Mouse (Mus musculus) left cerebral cortex, postnatal 36 days (tissue): ENCODE results near the gene Tgfbr1. TPM values are rescaled to one million over a fixed set of nuclear protein-coding genes. Genes with fewer than 3 reads are reported as not detected.

Experiments used
- DNase-seq, 2 experiments: peaks; one replicate each; pipeline ENCODE4 v3.0.0; 2021 to 2022; ENCODE audit warnings: low spot score in 2 of 2, mixed read lengths in 1 of 2
- intact Hi-C: fragments of 180-260 bp; cut with DNase I; formaldehyde crosslinking; loops from one replicate; pipeline ENCODE4 v1.15.1; 2025
- total RNA-seq, 2 experiments: library from RNA; stranded (reverse); gene quantifications; 2 replicates each; pipeline ENCODE4 v1.2.3; 2021

Tgfbr1 gene
- 10 to 100 TPM; 18.9 to 20.2 TPM for total RNA-seq

DNA sequence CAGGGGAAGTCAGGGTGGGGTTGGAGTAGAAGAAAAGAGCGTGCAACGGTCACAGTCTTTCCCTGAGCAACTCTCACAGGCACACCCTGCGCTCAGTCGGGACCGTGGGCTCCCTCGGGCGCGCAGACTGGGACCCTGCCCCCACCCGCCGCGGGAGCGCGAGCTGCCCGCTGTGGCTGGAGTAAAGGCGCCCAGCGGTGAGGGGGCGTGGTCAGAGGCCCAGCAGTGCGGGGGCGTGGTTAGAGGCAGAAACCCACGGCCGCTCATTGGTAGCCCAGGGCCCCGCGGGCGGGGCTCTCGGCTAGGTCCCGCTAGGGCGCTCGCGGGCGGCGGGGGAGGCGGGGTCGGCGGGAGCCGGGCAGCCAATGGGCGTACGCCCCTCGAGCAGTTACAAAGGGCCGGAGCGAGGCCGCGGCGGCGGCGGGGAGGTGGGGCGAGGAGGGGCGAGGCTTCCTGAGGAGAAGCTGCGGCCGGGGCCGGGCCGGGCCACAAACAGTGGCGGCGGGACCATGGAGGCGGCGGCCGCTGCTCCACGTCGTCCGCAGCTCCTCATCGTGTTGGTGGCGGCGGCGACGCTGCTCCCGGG, at the start of gene Tgfbr1:
Tgfbr1 (plus strand) TSS at position 420 of the 586 bp plus-strand sequence.
- peak; percentile 91 to 93 for DNase-seq
- intact Hi-C loops = loop anchor here (2.0 kb wide), 1 partner anchor 102 kb away; no protein-coding TSS in a partner anchor

DNA sequence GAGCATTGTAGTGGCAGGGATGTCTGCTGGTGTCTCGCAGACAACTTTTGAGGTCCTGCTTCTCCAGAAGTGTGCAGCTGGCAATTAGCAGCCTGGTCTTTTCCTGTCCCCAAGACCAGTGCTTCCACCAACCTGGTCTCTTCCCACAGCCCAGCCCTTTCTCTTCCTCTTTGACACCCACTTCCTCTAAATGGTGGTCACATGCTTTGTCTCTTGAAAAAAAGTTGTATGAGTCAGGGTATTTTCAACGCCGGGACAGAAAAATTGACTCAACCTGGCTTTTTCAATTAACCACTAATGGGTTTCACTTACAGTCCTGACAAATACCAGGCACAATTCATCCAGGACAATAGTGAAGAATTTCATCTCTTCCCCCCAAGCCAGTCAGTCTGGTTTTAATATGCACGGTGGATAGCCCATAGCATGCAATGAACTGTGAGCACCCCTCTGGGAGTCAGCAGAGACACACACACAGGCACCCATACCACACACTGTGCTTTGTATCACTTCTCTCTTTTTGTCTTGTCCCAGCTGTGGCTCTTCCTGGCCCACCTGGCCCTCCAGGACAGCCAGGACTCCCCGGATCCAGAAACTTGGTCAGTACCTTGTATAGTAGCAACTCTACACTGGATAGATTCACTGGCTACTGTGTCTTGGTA, 49.6 kb upstream of the Tgfbr1 start:
- intact Hi-C loops = no loop called here
- DNase-seq = no peak

DNA sequence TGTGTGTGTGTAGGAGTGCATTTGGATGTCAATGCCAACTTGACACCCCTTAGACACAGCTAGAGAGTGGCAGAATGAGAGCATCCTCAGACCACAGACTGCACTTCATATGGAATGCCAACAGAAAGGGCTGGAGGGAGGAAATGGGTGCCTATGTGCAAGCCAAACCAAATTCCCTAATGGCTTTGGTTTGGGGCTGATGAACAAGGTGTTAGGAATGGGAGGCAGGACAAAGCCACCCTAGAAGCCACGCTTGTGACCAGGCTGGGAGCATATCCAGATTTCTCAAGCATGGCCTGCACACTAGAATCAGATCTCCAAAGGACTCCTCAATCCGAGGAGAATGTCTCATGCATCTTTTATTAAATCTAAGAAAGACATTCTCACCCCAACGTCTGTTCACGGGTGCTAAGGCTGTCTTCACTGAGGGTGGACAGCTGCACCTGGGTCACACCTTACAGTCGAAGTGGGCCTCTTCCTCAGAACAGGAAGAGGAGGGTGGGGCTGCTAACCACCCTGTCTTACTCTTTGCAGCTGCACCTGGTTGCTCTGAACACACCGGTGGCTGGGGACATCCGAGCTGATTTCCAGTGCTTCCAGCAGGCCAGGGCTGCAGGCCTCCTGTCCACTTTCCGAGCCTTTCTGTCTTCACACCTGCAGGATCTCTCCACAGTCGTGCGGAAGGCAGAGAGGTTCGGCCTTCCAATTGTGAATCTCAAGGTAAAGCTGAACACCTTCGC, 43.0 kb upstream of the Tgfbr1 start:
- intact Hi-C loops = no loop called here

GRCm38 (mm10) chr4:47310812-47311211, 42.2 kb upstream of the Tgfbr1 start:
- no peak for DNase-seq
- intact Hi-C loops = no loop called here

More for the DNA sequence above, 43.0 kb upstream of the Tgfbr1 start:
- DNase-seq = no peak

- intact Hi-C loops = no loop called here
- DNase-seq = no peak
Measured at GRCm38 (mm10) chr4:47311467-47311866, 41.6 kb upstream of the Tgfbr1 start.

DNA sequence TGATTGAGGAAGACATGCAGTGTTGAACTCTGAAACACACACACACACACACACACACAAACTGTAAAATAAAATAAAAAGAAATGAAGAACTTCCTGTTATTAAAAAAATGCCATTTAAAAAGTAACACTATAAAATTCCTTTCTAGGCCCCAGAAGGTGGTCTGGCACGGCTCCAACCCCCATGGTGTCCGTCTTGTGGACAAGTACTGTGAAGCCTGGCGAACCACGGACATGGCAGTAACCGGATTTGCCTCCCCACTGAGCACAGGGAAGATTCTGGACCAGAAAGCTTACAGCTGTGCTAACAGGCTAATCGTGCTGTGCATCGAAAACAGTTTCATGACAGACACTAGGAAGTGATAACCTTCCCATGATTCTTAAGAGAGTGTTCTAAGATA, 41.1 kb upstream of the Tgfbr1 start:
- intact Hi-C loops = no loop called here
- no peak for DNase-seq

DNA sequence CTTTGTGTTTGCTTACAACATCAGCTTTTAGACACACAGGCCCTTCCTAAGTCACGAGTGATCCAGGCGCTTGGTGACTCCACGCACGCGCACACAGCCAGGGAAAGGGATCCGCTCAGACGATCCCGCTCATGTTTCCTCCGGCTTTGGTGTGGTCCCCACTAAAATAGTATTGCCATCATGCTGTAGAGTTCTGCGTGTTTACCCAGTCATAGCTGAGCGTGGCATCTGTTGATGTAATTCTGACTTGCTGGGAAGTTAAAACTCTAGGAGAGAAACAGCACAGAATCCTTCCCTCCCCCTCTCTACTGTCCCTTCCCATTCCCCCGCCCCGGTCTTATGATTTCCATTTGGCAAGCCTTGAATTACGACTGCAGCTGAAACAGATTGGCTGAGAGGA, 40.3 kb upstream of the Tgfbr1 start:
- DNase-seq = peak; percentile 63 to 65

DNA sequence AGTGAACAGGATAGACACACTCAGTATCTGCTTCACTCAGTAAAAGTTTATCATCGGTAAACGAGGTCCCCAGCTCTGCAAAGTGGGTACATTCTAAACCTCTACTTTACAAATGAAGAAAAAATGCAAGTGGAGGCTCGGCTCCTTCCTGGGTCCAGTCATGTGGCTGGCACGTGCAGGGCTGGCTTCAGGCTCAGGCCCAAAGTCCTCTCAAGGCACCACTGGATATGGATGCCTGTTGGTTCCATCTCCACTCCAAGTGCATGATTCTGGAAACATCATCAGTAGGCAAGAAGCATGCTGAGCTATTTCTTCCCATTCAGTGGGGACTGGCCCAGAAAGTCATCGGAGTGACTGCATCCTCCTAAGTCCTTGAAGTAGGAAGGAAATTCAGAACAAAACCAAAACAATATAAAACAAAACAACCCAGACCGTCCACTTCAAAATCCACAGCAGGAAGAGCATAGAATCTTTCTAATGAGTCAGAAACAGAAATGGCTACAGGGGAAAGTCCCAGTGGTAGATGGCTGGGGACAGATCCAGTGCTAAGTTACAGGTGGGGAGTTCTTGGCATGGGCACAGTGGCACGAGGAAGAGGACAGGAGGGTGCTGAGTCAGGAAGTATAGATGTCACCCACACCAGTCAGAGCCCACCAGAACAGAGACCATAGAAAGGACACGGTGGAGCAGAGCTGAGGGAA, 39.2 kb upstream of the Tgfbr1 start:
- intact Hi-C loops = no loop called here
- no peak for DNase-seq

More for the DNA sequence above, 40.3 kb upstream of the Tgfbr1 start:
- intact Hi-C loops = no loop called here

- no peak for DNase-seq
- intact Hi-C loops = no loop called here
Measured at GRCm38 (mm10) chr4:47315458-47315857, 37.6 kb upstream of the Tgfbr1 start.

- DNase-seq = no peak
- intact Hi-C loops = no loop called here
Measured at GRCm38 (mm10) chr4:47316432-47316831, 36.6 kb upstream of the Tgfbr1 start.

DNA sequence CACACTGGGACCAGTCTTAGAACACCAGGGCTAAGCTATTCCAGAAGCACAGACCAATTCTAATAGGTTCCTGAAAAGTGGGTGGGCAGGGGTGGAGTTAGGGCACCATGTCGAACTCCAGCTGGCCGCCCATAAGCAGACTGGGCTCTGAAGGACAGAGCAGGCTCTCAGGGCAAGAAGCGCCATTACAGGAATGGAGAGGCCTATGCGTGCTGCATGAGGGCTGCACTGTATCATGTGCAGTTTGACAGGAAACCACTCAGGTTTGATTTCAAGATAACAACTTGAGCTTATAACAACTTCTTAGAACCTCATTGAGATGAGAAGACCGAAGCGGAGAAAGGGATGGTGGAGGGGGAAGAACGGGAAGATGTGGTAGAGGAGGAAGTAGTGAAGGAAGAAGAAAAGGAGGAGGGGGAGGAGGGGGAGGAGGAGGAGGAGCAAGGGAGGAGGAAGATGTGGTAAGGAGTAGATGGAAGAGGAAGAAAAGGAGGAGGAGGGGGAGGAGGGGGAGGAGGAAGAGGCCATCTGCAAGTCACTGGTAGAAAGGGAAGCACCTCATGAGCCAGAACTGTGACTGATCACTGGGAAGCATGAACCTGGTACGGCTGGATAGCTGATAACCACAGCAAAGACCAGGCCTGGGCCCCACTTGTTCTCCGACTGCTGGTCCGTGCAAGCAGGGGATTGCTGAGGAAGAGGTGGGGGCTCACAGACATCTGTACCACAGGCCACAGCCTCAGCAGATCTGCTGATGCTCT, 33.3 kb upstream of the Tgfbr1 start:
- no peak for DNase-seq
- intact Hi-C loops = no loop called here

DNA sequence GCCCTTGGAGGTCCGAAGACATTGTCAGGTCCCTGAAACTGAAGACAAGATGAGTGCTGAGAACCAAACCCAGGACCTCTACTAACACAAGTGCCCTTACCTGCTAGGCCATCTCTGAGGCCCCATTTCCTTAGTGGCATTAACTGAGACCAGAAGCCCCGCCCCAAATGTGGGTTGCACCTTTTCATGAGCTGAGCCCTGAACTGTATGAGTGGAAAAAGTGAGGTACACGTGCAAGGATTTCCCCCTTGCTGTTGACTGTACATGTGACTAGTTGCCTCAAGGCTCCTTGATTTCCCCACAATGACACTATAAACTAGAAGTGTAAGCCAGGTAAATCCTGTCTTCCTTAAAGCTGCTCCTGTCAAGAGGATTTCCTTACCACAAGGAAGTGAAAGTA, 30.7 kb upstream of the Tgfbr1 start:
- no peak for DNase-seq
- intact Hi-C loops = no loop called here

DNA sequence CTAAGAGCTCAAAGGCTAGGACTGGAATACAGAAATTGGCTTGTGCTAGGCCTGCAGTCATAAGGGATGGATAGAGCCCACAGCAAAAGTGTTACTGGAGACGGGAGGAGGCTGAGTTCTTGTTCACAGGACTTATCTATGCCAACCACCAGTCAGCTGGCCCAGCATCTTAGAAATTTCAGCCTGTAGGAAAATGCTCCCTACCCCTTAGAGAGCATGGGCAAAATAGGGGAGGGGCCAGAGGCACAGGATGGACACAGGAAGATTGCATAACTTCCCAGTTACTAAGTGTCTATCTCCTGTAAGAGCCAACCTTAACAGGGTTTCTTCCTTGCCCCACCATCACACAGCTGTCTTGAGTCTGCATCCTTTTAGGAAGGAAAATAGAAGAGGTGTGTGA, 28.8 kb upstream of the Tgfbr1 start:
- intact Hi-C loops = no loop called here
- no peak for DNase-seq

DNA sequence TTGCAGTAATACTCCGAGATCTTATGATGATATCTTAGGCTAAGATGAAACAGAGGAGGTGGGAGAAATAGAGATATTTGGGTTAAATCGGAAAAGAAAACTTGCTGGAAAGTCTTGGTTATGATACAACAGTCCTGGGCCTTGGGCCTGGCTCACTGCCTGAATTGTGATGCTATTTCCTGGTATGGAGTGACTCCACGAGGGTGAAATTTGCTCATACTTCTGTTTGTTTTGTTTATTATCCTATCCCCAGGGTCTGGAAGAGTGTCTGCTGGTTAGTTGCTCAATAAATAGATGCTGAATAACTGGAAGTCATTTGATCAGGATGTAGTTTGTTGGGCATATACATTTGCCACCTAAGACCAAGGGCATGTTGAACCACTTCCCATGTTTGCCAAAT, 25.2 kb upstream of the Tgfbr1 start:
- intact Hi-C loops = no loop called here
- no peak for DNase-seq

DNA sequence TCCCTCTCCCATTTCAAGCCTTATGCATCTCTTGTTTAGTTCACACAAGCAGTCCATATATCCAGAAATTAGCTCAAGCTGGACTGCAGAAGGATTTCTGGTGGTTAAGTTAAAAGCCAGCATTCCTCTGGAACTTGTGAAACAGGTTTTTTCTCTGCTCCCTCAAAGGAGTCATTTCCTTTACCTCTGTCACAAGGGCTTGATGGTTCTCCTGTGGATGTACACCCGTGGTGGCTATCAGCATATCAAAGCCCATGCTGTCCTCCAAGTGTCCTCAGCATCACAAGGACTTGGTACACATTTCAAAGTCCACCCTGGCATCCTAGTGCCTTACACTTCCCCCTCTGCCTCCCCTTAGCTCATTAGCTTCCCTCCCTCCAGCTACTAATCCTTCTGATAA, 23.7 kb upstream of the Tgfbr1 start:
- intact Hi-C loops = no loop called here
- no peak for DNase-seq

GRCm38 (mm10) chr4:47330378-47331052, 22.5 kb upstream of the Tgfbr1 start:
- intact Hi-C loops = no loop called here
- DNase-seq = no peak

GRCm38 (mm10) chr4:47332812-47333343, 20.1 kb upstream of the Tgfbr1 start:
- no peak for DNase-seq
- intact Hi-C loops = no loop called here

- intact Hi-C loops = no loop called here
- no peak for DNase-seq
Measured at GRCm38 (mm10) chr4:47333541-47333940, 19.5 kb upstream of the Tgfbr1 start.
